Mouse (Mus musculus) layer of hippocampus, postnatal 36 days (tissue): ENCODE results near the gene F930015N05Rik. TPM values are rescaled to one million over a fixed set of nuclear protein-coding genes. Genes with fewer than 3 reads are reported as not detected.

Source experiments
- total RNA-seq, 2 experiments: library from RNA; stranded (reverse); gene quantifications; 2 replicates each; pipeline ENCODE4 v1.2.3; 2021

Gene F930015N05Rik
- total RNA-seq, 2 experiments from 2014 or later: 0.22 to 0.51 TPM

Other genes with a start within 250 kb of the F930015N05Rik start
- gene Hs3st3a1, start 1.3 kb downstream of the F930015N05Rik start, total RNA-seq: under 1 TPM; 0.27 to 0.30 TPM